Mouse (Mus musculus): ENCODE measurements at regions not wholly inside any gene's neighbourhood (a gene's known extent, or its start where the extent isn't known, plus 50 kb on each side); places are given as distances from the start of the nearest gene placed in this dataset.

DNA sequence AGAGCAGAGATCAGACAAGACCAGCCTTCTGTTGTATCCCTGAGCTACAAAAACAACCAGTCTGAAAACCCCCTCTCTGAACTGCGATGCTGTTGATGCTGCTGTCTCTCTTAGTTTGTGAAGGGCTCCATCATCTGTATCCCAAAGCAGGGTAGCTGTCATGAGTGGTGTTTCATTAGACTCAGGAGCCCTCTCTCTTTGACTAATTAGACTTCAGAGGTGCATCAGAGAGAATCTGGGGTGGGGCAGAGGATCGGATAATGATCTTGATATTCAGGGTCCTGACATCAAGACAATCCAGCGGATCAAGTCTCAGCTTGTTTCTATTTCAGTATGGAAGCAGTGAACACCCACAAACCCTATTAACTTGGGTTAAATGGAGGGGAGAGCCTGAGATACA is 70.6 kb upstream of the Slc24a4 start:
- WGBS (ENCODE audit: insufficient replicate concordance): 67% methylated on average over 3 of the region's 3 CpGs
- Histone ChIP-seq H3K4me1 (ENCODE audit: control insufficient read depth, insufficient read depth, low read length) (peaks cover 17% of the 10 kb centered on the region), H3K9me3 (replicated peaks; ENCODE audit: control insufficient read depth, low read length) (no peaks in the 10 kb centered on the region), H3K36me3 (ENCODE audit: control insufficient read depth, insufficient read depth, low read length) (no peaks in the 10 kb centered on the region), H3K27me3 (ENCODE audit: control insufficient read depth, insufficient read depth, low read length) (no peaks in the 10 kb centered on the region), H3K9ac (ENCODE audit: low read depth, low read length) (no peak overlapping the region), H3K4me2 (no peak overlapping the region), H3K4me3 (ENCODE audit: low read depth, low read length) (no peak overlapping the region), H3K27ac (ENCODE audit: low read depth, low read length) (no peak overlapping the region)
- ATAC-seq (replicated peaks; ENCODE audit: insufficient number of reproducible peaks, low FRiP score, low TSS enrichment): no peak

DNA sequence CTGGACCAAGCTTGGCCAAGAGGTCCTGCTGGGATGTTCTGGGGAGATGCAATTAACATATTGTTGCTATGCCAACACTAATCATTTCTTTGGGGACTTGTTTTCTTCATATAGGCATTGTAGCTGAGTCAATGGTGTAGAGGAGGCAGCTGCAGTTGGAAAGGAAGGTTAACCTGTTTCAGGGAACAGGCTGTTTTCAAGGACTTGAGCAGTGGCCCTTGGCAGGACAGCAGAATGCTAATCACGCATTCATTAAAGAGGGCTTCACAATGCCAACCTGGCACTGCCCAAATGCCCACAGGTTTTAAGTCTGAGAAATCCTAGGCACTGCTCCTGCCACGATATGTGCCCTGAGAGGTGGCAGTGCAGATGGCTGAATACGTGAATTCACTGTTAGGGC is 70.1 kb upstream of the Slc24a4 start:
- Histone ChIP-seq H3K9ac (ENCODE audit: low read depth, low read length) (no peak overlapping the region), H3K36me3 (ENCODE audit: control insufficient read depth, insufficient read depth, low read length) (no peaks in the 10 kb centered on the region), H3K4me3 (ENCODE audit: low read depth, low read length) (no peak overlapping the region), H3K27ac (ENCODE audit: low read depth, low read length) (no peak overlapping the region), H3K9me3 (replicated peaks; ENCODE audit: control insufficient read depth, low read length) (no peaks in the 10 kb centered on the region), H3K4me2 (no peak overlapping the region), H3K4me1 (ENCODE audit: control insufficient read depth, insufficient read depth, low read length) (peaks cover 21% of the 10 kb centered on the region), H3K27me3 (ENCODE audit: control insufficient read depth, insufficient read depth, low read length) (no peaks in the 10 kb centered on the region)
- WGBS (ENCODE audit: insufficient replicate concordance): 78% methylated on average over 3 of the region's 3 CpGs
- ATAC-seq (replicated peaks; ENCODE audit: insufficient number of reproducible peaks, low FRiP score, low TSS enrichment): no peak

DNA sequence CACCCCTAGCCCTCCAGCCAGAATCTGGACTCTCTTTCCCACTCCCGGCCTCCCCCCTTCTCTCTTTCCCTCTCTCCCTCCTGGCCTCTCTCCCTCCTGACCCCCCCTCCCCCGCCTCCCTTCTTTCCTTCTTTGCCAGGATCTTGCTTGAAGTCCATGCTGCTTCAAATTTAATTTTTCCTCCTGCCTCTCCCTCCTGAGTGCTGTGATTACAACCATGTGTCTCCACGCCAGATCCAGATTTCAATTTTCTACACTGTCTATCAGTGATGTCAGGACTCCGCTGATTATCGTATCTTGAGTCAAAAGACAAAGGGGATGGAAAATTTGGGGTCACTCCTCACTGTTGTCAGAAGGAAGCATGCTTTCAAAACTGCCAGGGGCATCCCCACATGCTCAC is 67.4 kb upstream of the Slc24a4 start:
- Histone ChIP-seq H3K4me2 (no peak overlapping the region), H3K36me3 (ENCODE audit: control insufficient read depth, insufficient read depth, low read length) (no peaks in the 10 kb centered on the region), H3K27me3 (ENCODE audit: control insufficient read depth, insufficient read depth, low read length) (no peaks in the 10 kb centered on the region), H3K9me3 (replicated peaks; ENCODE audit: control insufficient read depth, low read length) (no peaks in the 10 kb centered on the region), H3K4me1 (ENCODE audit: control insufficient read depth, insufficient read depth, low read length) (peaks cover 23% of the 10 kb centered on the region), H3K9ac (ENCODE audit: low read depth, low read length) (no peak overlapping the region), H3K4me3 (ENCODE audit: low read depth, low read length) (no peak overlapping the region), H3K27ac (ENCODE audit: low read depth, low read length) (peak overlapping the region; percentile 62)
- ATAC-seq (replicated peaks; ENCODE audit: insufficient number of reproducible peaks, low FRiP score, low TSS enrichment): no peak
- WGBS (ENCODE audit: insufficient replicate concordance): 54% methylated on average over 5 of the region's 5 CpGs

DNA sequence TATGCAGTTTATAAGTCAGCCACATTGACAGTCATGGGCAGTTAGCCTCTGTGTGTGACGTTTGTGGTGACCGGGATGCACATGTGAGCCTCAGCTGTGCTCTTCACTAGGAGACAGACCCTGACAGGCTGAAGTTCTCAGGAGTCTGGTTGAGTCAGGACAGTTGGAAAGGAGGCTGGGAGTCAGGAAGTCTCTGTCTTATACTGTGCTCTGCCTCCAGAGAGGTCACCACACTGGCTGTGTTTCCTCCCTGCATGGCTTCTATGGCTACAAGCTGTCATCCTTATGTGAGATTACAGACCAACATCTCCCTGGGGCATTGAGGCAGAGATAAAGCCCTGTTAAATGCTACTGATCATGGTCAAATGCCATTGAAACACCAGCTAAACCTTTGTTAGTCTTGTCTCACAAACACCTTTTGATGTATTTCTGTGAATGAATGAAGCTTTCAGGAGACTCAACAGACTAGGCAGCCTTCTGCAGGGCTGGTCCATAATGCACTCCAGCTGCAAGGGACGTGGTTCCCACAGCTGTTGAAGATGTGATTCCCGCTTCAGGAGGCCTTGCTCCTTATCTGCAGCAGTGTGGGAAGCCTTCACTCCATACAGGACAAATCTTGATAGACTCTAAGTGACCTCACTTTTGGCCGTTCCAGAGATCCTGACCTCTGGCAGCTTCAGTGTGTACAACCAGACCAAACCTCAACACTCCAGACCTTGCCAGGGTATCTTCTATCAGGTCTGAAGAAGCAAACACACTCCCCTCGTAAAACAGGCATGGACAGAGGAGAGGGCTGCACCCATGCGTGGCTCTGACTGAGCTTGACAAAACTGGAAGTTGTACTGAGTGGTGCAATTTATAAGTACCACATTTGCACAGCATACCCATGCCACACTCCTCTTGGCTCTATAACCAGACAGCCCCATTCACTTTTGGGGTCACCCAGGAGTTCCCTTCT is 66.6 kb upstream of the Slc24a4 start:
- Histone ChIP-seq H3K4me3 (ENCODE audit: low read depth, low read length) (no peak overlapping the region), H3K36me3 (ENCODE audit: control insufficient read depth, insufficient read depth, low read length) (no peaks in the 10 kb centered on the region), H3K4me1 (ENCODE audit: control insufficient read depth, insufficient read depth, low read length) (peaks cover 23% of the 10 kb centered on the region), H3K27me3 (ENCODE audit: control insufficient read depth, insufficient read depth, low read length) (no peaks in the 10 kb centered on the region), H3K27ac (ENCODE audit: low read depth, low read length) (peak overlapping the region; percentile 62), H3K9me3 (replicated peaks; ENCODE audit: control insufficient read depth, low read length) (no peaks in the 10 kb centered on the region), H3K4me2 (no peak overlapping the region), H3K9ac (ENCODE audit: low read depth, low read length) (no peak overlapping the region)
- ATAC-seq (replicated peaks; ENCODE audit: insufficient number of reproducible peaks, low FRiP score, low TSS enrichment): peak; percentile 33; the same call in 1 of the 2 replicates
- WGBS (ENCODE audit: insufficient replicate concordance): 36% methylated on average over 7 of the region's 7 CpGs

DNA sequence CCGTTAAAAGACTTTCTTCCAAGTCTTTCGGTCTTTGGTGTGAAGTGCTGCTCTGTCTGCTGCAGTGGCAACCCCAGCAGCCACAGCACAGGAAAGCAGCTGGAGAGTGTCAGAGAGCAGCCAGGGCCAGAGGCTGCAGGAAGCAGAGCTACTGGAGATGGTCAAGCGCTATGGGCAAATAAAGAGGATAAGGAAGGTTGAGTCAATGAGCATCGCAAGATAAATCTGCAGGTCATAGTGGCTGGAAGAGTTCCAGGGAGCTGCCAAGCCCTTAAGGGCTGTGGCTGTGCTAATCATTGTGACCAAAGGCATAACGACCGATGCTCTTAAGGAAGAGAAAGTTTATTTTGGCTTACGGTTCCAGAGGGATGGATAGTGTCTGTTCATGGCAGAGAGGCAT is 65.9 kb upstream of the Slc24a4 start:
- H3K4me2 ChIP-seq: no peak overlapping the region; the same call in 1 of the 2 replicates
- peak overlapping the region; percentile 62 for H3K27ac ChIP-seq (ENCODE audit: low read depth, low read length)
- H3K4me3 ChIP-seq (ENCODE audit: low read depth, low read length): no peak overlapping the region
- no peaks in the 10 kb centered on the region for H3K36me3 ChIP-seq (ENCODE audit: control insufficient read depth, insufficient read depth, low read length)
- H3K4me1 ChIP-seq (ENCODE audit: control insufficient read depth, insufficient read depth, low read length): peaks cover 23% of the 10 kb centered on the region
- no peak overlapping the region for H3K9ac ChIP-seq (ENCODE audit: low read depth, low read length)
- WGBS (ENCODE audit: insufficient replicate concordance): 34% methylated on average over 7 of the region's 7 CpGs
- no peaks in the 10 kb centered on the region for H3K9me3 ChIP-seq (replicated peaks; ENCODE audit: control insufficient read depth, low read length)
- peak; percentile 74 for ATAC-seq (replicated peaks; ENCODE audit: insufficient number of reproducible peaks, low FRiP score, low TSS enrichment)
- H3K27me3 ChIP-seq (ENCODE audit: control insufficient read depth, insufficient read depth, low read length): no peaks in the 10 kb centered on the region

DNA sequence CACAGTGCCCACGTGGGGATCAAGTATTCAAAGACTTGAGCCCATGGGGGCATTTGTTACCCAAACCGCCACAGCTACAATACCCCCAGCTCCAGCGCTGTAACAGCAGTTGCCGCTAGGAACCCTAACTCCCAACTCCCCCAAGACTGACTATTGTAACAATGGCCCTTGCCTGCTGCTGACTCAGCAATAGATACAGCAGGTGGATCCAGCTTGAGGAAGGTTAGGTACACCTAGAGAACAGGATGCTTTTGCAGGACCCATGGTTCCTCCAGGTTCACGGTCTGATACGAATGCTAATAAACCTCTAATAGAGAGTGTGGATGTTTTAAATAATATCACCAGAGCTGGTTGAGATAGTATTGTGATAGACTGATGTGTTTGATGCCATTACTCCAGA is 65.3 kb upstream of the Slc24a4 start:
- Histone ChIP-seq H3K9ac (ENCODE audit: low read depth, low read length) (no peak overlapping the region), H3K4me2 (no peak overlapping the region), H3K4me1 (ENCODE audit: control insufficient read depth, insufficient read depth, low read length) (peaks cover 23% of the 10 kb centered on the region), H3K4me3 (ENCODE audit: low read depth, low read length) (no peak overlapping the region), H3K9me3 (replicated peaks; ENCODE audit: control insufficient read depth, low read length) (no peaks in the 10 kb centered on the region), H3K27me3 (ENCODE audit: control insufficient read depth, insufficient read depth, low read length) (no peaks in the 10 kb centered on the region), H3K36me3 (ENCODE audit: control insufficient read depth, insufficient read depth, low read length) (no peaks in the 10 kb centered on the region), H3K27ac (ENCODE audit: low read depth, low read length) (no peak overlapping the region)
- ATAC-seq (replicated peaks; ENCODE audit: insufficient number of reproducible peaks, low FRiP score, low TSS enrichment): no peak
- WGBS (ENCODE audit: insufficient replicate concordance): 71% methylated on average over 6 of the region's 6 CpGs

DNA sequence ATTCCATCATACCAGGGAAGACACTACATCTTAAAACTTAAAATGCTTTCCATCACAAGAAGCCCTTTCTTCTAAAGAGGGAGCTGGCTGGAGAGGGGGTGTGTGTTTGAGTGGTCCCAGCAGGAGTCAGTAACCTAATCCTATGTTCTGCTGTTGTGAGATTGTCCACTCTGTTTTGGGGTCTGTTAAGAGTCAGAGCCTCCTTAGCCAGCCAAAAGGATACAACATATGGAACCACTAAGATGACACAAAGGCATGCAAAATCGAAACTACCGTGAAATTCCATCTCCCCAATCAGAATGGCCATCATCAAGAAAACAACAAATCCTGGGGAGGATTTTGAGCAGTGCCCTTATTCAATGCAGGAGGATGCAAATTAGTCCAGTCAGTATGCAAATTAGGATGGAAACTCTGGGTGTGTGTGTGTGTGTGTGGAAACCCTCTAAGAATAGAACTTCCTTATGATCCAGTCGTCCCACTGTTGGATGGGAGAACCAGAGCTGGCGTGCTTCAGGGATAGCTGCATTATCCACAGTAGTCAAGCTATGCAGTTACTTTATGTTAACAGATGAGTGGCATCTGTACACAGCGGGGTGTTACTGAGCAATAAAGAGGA is 63.7 kb upstream of the Slc24a4 start:
- Histone ChIP-seq H3K4me1 (ENCODE audit: control insufficient read depth, insufficient read depth, low read length) (peaks cover 25% of the 10 kb centered on the region), H3K27ac (ENCODE audit: low read depth, low read length) (no peak overlapping the region), H3K4me3 (ENCODE audit: low read depth, low read length) (no peak overlapping the region), H3K9ac (ENCODE audit: low read depth, low read length) (no peak overlapping the region), H3K27me3 (ENCODE audit: control insufficient read depth, insufficient read depth, low read length) (no peaks in the 10 kb centered on the region), H3K4me2 (no peak overlapping the region), H3K9me3 (replicated peaks; ENCODE audit: control insufficient read depth, low read length) (no peaks in the 10 kb centered on the region), H3K36me3 (ENCODE audit: control insufficient read depth, insufficient read depth, low read length) (no peaks in the 10 kb centered on the region)
- no peak for ATAC-seq (replicated peaks; ENCODE audit: insufficient number of reproducible peaks, low FRiP score, low TSS enrichment)
- WGBS (ENCODE audit: insufficient replicate concordance): 62% methylated on average over 5 of the region's 5 CpGs

DNA sequence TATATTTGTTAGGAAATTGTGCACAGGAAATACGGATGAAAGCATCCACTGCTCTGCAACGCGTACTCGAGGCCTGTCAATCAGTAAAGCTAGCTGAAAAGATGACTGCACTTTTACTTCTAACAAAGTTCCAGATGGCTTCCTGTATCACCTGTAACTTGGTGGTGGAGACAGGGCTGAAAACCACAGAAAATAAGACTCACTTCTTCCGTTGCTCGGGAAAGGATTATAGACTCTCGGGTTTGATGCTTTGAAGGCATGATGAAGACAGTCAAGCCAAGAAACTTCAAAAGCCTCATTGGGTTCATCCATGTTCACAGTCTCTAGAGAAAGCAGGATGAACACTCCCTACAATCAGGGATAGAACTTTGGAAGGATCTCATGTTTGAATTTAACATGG is 60.8 kb upstream of the Slc24a4 start:
- H3K9ac ChIP-seq (ENCODE audit: low read depth, low read length): no peak overlapping the region
- H3K4me2 ChIP-seq: no peak overlapping the region
- no peaks in the 10 kb centered on the region for H3K36me3 ChIP-seq (ENCODE audit: control insufficient read depth, insufficient read depth, low read length)
- peaks cover 11% of the 10 kb centered on the region for H3K4me1 ChIP-seq (ENCODE audit: control insufficient read depth, insufficient read depth, low read length)
- WGBS (ENCODE audit: insufficient replicate concordance): 91% methylated on average over 7 of the region's 7 CpGs
- H3K27ac ChIP-seq (ENCODE audit: low read depth, low read length): no peak overlapping the region
- ATAC-seq (replicated peaks; ENCODE audit: insufficient number of reproducible peaks, low FRiP score, low TSS enrichment): no peak
- no peaks in the 10 kb centered on the region for H3K27me3 ChIP-seq (ENCODE audit: control insufficient read depth, insufficient read depth, low read length)
- no peak overlapping the region for H3K4me3 ChIP-seq (ENCODE audit: low read depth, low read length)
- H3K9me3 ChIP-seq (replicated peaks; ENCODE audit: control insufficient read depth, low read length): no peaks in the 10 kb centered on the region

Measured in heart, embryonic 11.5 days (tissue).